Mouse (Mus musculus) lung, postnatal 14 days (tissue): ENCODE data around the gene Dusp3.

Experiments
- DNase-seq: peaks from one replicate; pipeline ENCODE4 v3.0.0; 2021

The Dusp3 gene

GRCm38 (mm10) chr11:101986913-101987312 is at the start of gene Dusp3:
Gene Dusp3 (minus strand): TSS chr11:101987013.
- DNase-seq, result no peak

GRCm38 (mm10) chr11:102036336-102036735 is 49.5 kb upstream of the Dusp3 start:
- DNase-seq, result no peak

GRCm38 (mm10) chr11:102035456-102035960 is 48.7 kb upstream of the Dusp3 start:
- no peak for DNase-seq

- no peak for DNase-seq
These were observed 48.1 kb upstream of the Dusp3 start for GRCm38 (mm10) chr11:102034887-102035286.

GRCm38 (mm10) chr11:102033055-102033591 is 46.3 kb upstream of the Dusp3 start:
- DNase-seq, result no peak

GRCm38 (mm10) chr11:102031149-102031548 is 44.3 kb upstream of the Dusp3 start:
- no peak for DNase-seq

DNA sequence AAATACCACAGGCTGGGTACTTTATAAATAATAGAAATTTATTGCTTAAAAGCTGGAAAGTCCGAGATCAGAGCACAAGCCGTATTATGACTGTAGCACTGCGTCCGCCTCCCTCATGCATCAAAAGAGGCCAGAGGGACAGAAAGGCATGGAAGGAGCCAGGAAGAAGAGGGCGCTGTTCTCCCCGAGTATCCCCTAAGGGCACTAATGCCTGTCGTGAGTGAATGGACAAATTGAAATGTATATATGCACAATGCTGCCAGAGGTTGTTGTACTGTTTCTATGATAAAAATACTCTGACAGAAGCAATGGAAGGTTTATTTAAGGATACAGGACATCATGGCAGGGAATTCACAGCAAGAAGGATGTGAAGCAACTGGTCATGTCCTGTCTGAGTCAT is 43.2 kb upstream of the Dusp3 start:
- DNase-seq, result no peak

- DNase-seq, result no peak
These were observed 42.5 kb upstream of the Dusp3 start for GRCm38 (mm10) chr11:102029304-102029703.

- DNase-seq, result no peak
These were observed 41.4 kb upstream of the Dusp3 start, which contains the start of gene Mpp3 for GRCm38 (mm10) chr11:102028087-102028816. Gene Mpp3 (minus strand): TSS chr11:102028461.

DNA sequence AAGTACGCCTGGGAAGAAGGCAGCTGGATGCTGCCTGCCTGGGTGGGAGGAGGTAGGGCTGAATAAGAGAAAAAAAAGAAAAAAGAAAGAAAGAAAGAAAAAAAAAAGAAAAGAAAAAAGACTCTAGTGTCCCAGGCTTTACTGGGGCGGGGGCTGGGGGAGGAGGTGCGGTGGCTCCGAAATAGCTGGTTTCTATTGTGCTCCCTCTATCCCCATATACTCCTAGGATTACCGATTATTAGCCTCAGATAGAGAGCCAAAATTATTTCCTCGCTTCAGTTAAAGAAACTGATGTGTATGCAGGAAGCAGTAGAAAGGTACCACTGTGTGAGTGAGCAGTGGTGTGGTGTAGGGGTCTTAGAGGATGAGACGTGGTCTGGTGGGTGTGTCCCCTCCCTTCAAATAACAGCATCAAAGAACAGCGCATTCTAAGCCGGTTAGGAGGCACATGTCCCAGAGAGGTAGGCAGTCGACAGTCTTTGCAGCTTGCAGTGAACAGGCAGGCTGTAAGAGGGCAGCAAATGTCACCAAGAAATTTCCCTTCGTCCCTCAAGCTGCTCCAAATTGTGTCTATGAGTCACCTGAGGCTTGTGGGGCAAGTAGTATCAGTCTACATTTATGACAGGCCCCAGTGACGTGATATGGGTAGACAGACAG is 40.7 kb upstream of the Dusp3 start:
- DNase-seq, result no peak

DNA sequence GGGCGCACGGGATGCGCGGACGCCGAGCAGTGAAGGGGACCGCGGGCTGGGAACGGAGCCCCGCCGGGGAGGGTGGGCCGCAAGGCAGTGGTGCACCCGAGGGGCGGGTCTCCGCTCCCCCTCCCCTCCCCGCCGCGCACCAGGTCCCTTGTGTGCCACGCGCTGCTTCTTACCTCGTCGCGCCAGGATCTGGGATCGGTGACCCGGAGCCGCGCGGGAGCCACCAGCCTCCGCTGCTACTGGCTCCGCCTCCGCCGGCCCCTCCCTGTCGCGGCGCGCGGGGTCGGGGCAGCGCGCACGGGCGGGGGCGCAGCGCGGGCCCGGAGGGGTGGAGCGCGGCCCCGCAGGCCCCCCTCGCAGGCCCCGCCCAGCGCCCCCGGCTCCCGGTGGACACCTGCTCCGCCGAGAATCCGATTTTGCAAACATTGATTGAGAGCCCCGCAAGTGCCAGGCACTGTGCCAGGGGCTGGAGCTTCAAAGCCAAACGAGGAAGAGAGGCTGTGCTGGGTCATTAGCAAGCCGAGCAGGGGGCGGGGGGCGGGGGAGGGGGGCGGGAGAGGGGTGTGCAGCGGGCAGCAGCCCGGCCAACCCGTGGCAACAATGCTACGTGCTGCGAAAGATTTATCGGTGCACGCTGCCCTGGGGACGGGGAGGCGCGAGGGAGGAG is 40.0 kb upstream of the Dusp3 start:
- peak; percentile 69 for DNase-seq

DNA sequence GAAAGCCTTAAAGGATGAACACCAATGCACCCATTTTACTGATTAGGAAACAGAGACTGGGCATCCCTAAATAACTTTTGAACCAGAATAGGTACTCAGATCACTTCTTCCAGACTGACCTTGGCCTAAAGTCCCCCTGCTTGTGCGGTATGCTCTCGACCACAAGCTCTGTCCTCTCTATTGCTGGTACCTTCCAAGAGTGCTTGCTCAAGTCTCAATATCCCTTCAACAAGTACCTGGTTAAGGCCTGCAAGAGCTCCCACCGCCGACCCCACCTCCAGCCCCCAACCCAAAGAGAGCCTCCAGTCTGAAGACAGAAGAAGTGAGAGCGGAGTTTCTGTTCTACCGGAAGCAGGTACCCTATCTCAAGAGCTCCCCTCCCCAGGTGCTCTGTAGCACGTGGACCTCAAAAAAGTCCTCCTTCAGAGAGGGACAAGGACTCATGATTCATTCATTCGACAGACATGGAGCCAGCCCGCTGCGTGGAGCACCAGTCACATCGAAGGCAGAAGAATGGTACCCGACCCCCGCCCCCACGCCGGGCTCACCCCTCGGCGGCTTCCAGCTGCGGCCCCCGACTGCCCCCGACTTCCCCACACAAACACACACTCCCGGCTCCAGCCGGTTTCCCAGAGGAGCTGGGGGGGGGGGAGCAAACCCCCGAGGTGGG is 39.3 kb upstream of the Dusp3 start:
- no peak for DNase-seq

DNA sequence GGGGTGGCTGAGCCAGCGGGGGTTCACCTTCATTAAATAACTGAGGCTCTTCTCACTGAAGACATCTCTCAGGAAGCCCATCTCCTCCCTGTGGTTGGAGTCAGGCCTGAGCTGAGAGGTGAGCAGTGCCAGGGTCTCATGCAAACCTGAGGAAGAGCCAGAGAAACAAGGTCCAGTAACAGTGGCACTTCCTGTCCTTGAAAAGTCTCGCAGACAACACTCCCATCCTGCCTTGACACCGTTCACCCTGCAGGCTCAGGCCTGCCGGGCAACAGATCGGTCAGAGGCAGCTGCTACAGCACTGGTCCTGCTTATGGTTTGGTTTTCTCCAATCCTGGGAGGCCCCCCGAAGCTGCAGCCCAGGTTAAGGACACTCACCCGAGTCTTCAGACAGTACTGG is 38.5 kb upstream of the Dusp3 start:
- DNase-seq, result no peak

- DNase-seq, result no peak
These were observed 38.1 kb upstream of the Dusp3 start for GRCm38 (mm10) chr11:102024875-102025274.

- no peak for DNase-seq
These were observed 37.4 kb upstream of the Dusp3 start for GRCm38 (mm10) chr11:102024084-102024758.

GRCm38 (mm10) chr11:102023406-102023805 is 36.6 kb upstream of the Dusp3 start:
- DNase-seq, result no peak

GRCm38 (mm10) chr11:102021196-102021595 is 34.4 kb upstream of the Dusp3 start:
- DNase-seq, result no peak

DNA sequence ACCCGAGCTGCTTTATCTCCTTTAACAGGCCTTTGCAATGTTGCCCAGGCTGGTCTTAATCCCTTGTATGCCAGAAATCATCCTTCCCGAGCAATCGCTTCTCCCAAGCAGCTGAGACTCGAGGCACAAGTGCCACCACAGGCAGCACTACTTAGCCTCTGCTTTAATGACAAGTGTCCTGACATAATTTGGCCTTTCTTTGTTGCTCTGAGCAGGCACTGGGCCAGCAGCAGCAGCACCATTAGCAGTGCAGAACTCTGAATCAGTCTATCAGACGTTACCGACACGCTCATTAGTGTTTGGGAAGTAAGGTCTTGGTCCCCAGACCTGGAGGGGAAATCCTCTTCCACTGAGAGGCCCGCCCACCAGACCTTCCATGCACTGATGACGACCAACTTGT is 32.9 kb upstream of the Dusp3 start:
- no peak for DNase-seq

DNA sequence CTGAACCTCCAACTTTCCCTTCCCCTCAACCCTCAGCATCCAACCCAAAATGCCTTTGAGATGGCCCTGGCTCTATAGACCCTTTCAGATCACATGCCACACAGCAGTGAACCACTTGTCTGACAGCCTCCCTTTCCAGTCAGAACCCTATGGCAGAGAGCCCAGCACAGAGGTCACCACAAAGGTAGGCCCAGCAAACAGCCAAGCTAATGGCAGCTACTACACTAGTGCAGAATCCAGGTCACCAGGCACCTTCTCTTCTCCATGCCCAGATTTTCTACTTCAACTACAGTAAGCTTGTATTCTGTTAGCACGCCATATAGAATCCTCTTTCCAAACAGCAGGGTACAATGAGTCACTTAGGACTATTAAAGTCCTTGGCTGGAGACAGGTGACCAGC is 29.3 kb upstream of the Dusp3 start:
- no peak for DNase-seq

GRCm38 (mm10) chr11:102015472-102015871 is 28.7 kb upstream of the Dusp3 start:
- no peak for DNase-seq

- no peak for DNase-seq
These were observed 26.4 kb upstream of the Dusp3 start for GRCm38 (mm10) chr11:102013201-102013600.

- DNase-seq, result no peak
These were observed 24.7 kb upstream of the Dusp3 start for GRCm38 (mm10) chr11:102011510-102011909.
